Mouse (Mus musculus): Measurements from ENCODE around the gene Taf4.

DNA sequence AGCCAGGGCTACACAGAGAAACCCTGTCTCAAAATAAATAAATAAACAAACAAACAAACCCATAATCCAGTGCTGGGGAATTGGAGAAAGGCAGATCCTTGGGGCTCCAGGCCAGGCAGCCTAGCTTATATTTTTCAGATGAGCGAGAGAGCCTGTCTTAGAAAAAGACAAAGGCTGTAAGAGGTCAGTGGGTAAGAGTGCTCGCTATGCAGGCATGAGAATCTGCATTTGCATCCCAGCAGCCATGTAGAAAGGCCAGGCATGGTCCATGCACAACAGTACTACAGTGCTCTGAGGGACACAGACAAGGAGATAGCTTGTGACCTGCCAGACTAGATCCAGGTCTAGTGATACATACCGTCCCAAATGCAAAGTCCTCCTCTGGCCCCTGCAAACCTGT is 6.3 kb upstream of the Taf4 start:
- TF ChIP-seq POLR2AphosphoS2 (IDR thresholded peaks at IDR 0.05; ENCODE audit: insufficient read length, low read depth) (no peak), MAX (IDR thresholded peaks at IDR 0.05; ENCODE audit: low read depth) (no peak), POLR2A (IDR thresholded peaks at IDR 0.05; ENCODE audit: insufficient read length, low read depth) (no peak), TCF12 (IDR thresholded peaks at IDR 0.05; ENCODE audit: insufficient read depth, poor library complexity, severe bottlenecking) (no peak), USF1 (IDR thresholded peaks at IDR 0.05; ENCODE audit: low read depth) (no peak)
